Mouse (Mus musculus): ENCODE measurements at regions not wholly inside any gene's neighbourhood (a gene's known extent, or its start where the extent isn't known, plus 50 kb on each side); places are given as distances from the start of the nearest gene placed in this dataset.
"Not testable (repeated sequence)": the region's sequence is repeated elsewhere in the genome, so short reads cannot be mapped to it uniquely, and the experiment has no call there.

GRCm38 (mm10) chr13:83744981-83745555 is 241.2 kb downstream of the Mef2c start:
- DNase-seq, result peak; percentile 81

DNA sequence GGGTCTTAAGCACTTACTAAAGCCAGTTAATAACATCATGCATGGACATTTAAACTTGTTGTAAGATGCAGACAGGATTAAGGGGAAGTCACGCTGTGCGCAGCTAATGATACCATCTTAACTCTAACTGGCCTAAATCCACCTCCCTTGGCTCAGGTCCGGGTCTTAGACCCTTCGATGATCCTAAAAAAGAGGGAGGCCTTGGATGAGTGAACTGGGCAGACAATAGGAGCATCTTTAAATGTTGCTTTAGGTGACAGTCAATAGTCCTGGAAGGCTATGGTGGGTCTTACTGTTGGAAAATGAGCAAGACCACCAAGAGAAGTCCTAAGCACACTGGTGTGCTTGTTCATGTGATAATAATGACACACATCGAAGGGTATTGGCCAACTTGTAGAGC is 242.1 kb downstream of the Mef2c start:
- DNase-seq, result no peak

DNA sequence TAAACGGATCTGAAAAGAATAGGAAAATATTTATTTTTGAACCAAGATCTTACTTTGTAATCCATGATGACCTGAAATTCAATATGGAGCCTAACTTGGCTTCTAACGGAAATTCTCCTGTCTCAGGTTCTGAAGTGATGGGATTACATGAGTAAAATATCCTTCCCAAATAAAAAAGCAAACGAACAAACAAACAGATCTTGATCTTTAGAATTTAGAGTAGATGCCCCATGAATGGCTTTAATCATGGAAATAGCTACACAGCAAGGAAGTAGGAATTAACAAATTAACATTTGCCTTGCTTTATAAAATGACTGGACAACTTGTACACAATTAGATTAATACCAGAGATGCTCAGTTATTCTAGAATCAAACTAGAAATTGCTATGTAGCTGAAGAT is 243.8 kb downstream of the Mef2c start:
- DNase-seq, result no peak

DNA sequence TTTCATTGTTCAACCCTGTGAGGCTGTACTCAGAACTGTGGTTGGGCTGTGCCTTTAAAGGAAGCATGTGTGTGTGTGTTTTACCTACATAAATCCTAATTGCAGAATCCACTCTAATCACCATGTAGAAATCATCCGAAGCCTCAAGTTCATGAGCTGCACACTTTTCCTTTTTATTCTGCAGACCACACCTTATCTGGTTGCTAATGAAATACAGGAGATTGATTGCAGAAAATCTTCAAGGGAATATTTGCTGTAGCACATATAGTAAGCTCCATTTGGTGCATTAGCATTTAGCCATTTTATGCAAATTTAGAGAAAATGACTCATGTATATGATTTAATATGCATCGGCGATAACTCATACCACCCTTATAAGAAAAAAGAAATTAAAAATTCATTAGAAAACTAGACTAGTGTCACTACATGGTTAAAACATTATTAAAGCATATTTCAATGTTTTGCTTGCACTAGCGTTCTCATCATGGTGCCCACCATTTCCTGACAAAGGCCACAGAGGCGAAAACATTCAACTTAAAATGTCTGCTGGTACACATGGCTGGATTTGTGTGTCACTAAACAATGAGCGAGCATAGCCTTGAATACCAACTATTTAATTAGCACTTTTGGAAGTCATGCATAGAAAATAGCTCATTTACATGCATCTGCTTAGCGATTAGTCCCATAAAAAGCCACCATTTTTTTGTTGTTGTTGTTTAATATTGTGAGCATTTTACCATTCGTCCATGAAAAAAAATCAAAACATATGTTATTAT is 245.7 kb downstream of the Mef2c start:
- no peak for DNase-seq

DNA sequence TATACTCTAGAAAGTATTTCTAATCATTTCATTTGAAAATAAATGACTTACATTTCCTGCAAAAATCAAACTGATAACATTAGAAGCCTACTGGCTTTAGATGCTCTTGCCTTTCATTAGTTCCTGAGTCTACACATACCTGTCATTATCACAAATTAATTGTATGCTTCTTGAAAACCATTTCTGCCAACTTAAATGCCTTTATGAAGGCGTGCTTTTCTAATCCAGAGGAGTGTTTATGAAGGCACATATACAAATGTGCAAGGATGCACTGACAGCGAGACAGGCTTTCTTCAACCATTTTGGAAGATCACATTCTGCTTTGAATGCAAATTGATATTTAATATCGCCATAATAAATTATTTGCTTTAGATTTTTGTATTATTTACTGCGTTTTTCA is 246.6 kb downstream of the Mef2c start:
- DNase-seq, result no peak

GRCm38 (mm10) chr13:83760387-83761170 is 256.7 kb downstream of the Mef2c start:
- DNase-seq, result no peak

DNA sequence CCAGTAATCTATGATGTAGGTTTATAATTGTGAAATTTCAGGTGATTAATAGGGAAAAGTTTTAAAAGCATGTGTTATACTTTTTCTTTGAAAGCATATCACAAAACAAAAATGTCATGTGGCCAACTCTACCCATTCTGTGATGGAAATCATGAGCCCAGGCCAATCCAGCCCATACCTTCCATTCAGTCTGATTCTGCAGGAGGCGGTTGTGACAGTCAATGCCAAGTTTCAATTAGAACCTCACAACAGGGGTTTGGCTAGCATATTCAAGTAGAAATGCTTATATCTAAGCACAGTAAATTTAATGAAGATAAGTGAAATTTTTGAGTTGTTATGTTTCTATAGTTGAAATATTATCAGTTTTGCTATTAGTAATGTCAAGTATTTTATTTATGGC is 258.6 kb downstream of the Mef2c start:
- no peak for DNase-seq

DNA sequence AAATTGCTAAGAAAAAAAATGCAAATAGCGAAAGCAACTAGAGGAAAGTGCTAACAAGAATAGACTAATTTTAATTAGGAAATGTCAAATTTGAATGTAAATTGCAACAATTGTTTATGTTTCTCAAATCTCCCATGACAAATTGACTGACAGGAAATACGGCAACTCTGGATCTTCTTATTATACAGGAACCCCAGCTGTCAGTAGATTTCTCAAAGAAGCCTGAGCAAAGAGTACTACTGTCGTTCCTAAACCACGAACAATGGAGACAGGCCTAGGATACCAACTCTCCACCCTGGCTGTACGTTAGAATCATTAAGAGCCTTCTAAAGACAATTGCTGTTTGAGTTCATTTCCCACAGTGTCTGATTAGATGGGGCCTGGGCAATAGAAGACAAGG is 259.5 kb downstream of the Mef2c start:
- DNase-seq, result not testable (repeated sequence)

DNA sequence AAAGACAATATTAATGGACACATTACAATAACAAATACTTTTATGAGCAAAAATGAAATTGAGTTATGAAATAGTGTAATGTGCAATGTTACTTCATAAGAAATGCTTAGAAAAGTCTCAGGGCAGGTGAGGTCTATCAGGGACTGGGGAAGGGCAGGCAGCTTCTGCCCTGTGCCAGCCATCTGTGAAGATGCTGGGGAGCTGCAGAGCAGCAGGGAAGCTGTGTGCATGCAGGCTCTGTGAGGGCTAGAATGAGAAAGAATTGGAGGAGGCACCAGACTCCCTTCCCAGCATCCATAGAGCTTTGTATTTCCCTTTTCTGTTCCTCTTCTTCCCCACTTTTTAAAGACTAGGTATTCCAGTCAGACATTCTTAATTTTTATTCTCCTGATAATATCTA is 281.8 kb downstream of the Mef2c start:
- no peak for DNase-seq

- no peak for DNase-seq
Measured at GRCm38 (mm10) chr13:83809535-83809934, 305.7 kb downstream of the Mef2c start.

DNA sequence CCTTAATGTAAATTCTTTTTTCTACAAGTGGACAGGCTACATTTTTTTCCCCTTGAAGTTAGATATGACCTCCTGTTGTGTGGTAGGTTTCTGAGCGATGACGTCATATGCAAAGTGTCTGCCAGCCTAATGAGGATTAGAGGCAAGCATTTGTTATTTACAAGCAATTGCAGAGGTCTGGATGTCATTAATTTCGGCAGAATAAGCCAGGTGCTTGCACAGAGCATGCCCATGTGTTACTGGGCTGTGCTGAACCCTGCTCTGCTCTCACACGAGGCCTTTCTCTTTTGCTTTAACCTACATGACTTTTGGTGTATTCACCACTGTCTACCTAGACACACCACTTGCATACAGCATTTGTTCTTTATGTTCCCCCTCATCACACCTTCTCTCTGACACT is 316.5 kb downstream of the Mef2c start:
- no peak for DNase-seq

DNA sequence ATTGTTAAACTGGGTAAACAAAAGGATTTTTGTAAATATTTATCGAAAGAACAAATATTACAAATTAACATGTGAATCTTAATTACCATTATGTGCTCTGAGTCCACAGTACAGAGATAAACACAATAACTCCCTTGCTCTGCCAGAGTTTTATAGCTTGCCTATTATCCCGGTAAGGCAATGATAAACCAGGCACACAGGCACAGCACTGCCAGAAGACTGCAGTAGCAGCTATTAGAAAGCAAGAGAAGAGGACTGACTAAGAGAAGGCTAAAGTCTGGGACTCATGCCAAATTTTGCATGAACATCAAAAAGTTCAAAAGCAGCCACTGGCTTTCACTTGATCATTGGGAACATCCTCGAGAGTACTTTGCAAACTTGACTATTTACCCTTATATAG is 316.9 kb downstream of the Mef2c start:
- no peak for DNase-seq

GRCm38 (mm10) chr13:83824926-83825325 is 321.1 kb downstream of the Mef2c start:
- no peak for DNase-seq

- no peak for DNase-seq
Measured at GRCm38 (mm10) chr13:83826841-83827463, 323.1 kb downstream of the Mef2c start.

- no peak for DNase-seq
Measured at GRCm38 (mm10) chr13:83865932-83866685, 356.0 kb upstream of the Tmem161b start.

DNA sequence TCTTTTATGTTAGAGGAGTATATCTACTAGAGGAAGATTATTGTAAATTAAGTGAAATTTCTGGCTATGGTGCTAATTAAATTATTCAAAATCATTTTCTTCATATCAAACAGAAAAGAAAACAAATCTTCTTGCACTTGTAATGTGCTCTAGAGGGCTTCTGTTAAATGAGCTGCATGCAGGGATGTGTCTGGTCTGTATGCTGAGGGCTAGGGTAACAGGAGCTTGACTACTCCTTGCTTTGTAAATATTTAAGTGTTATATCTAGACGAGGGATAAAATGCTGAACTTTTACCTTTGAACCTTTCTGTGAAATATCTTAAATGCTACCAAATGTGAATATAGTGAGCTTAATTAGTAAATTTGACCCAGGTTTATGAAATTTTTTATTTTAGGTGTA is 354.9 kb upstream of the Tmem161b start:
- DNase-seq, result no peak

GRCm38 (mm10) chr13:83867831-83868473 is 354.1 kb upstream of the Tmem161b start:
- no peak for DNase-seq

DNA sequence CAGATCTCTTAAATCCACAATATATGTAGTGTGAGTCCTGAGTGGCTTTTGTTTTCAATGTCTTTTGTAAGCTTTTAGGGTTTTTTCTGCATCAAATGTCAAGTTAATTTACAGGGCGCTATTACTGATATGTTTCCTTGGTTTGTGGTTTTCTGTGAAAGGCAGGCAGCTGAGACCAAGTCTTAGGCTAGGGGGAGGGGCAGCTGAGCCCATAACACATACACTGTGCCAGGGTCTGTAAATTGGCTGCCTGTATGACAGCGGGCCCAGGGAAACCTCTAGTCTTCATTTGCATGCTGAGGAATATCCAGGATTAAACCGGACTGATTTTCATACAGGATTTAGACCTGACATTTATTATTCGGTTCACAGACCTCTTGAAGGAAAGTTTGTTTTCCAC is 353.2 kb upstream of the Tmem161b start:
- no peak for DNase-seq

DNA sequence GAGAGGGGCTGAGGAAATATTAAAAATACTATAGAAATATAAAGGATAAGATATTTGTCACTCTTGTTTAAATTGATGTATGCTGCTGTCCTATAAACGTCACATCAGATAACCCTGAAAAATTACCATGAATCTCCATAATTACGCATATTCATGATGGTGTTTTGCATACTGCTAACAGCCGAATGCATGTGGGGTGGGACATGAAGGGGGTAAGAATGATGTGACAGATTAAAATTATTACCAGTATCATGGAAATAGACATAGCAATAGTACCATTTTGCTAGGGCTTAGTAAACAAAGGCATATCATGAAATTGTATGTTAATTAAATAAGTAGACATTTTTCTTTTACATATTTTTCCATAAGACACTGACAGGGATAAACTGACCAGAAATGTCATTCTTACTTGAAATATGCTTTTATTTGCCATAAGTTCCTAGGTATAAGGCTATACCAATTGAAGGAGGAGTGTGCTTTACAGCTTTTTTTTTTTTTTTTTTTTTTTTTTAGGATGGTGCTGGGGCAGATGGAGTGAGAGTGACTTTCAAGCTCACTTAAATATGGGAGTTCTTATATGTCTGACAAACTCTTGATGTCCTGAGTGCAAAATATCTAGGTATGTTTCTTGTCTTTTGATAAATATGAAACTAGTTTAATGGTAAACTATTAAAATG is 349.8 kb upstream of the Tmem161b start:
- DNase-seq, result no peak

GRCm38 (mm10) chr13:83872887-83873286 is 349.2 kb upstream of the Tmem161b start:
- DNase-seq, result no peak

- DNase-seq, result no peak
Measured at GRCm38 (mm10) chr13:83879561-83879960, 342.5 kb upstream of the Tmem161b start.

DNA sequence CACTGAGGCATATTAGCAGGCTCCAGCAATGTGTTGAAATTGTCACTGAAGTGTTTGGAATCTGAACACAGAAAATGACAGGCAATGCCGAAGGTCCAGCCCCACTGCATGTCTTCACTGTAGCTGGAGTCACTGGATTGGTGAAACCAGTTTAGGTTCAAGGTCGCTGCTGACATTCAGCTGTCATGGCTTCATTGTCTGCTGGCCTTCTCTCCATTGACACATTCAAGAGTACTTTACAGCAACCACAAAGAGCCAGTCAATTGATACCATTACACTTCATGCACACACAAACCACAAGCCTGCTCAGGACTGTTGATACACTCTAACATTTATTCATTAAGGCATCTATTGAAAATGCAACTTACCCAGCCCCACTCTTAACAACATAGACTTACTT is 341.8 kb upstream of the Tmem161b start:
- DNase-seq, result no peak

Measured in kidney, postnatal 14 days (tissue).